Mouse (Mus musculus): ENCODE results near the gene Rgs12.

- no peak for TF ChIP-seq CTCF (IDR thresholded peaks at IDR 0.05; ENCODE audit: low read depth)
- TF ChIP-seq EP300 (IDR thresholded peaks at IDR 0.05; ENCODE audit: low read depth), result no peak
Observed at GRCm38 (mm10) chr5:35029755-35030154, 80.5 kb downstream of the Rgs12 start.

Measured in liver, embryonic 14.5 days (tissue).